Mouse (Mus musculus) myocyte (in vitro differentiated cells): ENCODE results near the gene Mx1. TPM values are rescaled to one million over a fixed set of nuclear protein-coding genes. Genes with fewer than 3 reads are reported as not detected.

Experiments used
- H3K27me3 ChIP-seq: one replicate; pipeline ENCODE4 v1.6.1; 2011; ENCODE audit not compliant: control insufficient read depth, insufficient read depth, insufficient read length
- H3K36me3 ChIP-seq: one replicate; pipeline ENCODE4 v1.6.1; 2011; ENCODE audit not compliant: control insufficient read depth, insufficient read depth
- H3K4me2 ChIP-seq: one replicate; pipeline ENCODE4 v1.6.1; 2011; ENCODE audit warnings: low read depth, control low read depth
- H3K4me3 ChIP-seq: one replicate; pipeline ENCODE4 v1.5.1; 2011; ENCODE audit warnings: mild to moderate bottlenecking, control low read depth, moderate library complexity
- H3K79me2 ChIP-seq: one replicate; pipeline ENCODE4 v1.6.1; 2011; ENCODE audit not compliant: control insufficient read depth, insufficient read depth
- H3ac ChIP-seq: one replicate; pipeline ENCODE4 v1.6.1; 2011; ENCODE audit not compliant: control insufficient read depth, insufficient read length
- CEBPB ChIP-seq: IDR thresholded peaks from 2 replicates; pipeline ENCODE4 v1.6.1; 2011; ENCODE audit warnings: mild to moderate bottlenecking, moderate library complexity; ENCODE audit not compliant: poor library complexity, insufficient read depth, severe bottlenecking
- E2F4 ChIP-seq: IDR thresholded peaks from one replicate; pipeline ENCODE4 v1.6.1; 2011; ENCODE audit warnings: mild to moderate bottlenecking, control low read depth, moderate library complexity; ENCODE audit not compliant: insufficient read depth
- MAX ChIP-seq: IDR thresholded peaks from one replicate; pipeline ENCODE4 v1.6.1; 2011; ENCODE audit warnings: low read depth, mild to moderate bottlenecking, control low read depth
- MYOD1 ChIP-seq, 3 experiments: IDR thresholded peaks; one replicate each; pipeline ENCODE4 v1.6.1; 2011; ENCODE audit warnings: control low read depth in 2 of 3, low read depth in 2 of 3, mild to moderate bottlenecking in 2 of 3, moderate library complexity in 1 of 3; ENCODE audit not compliant: insufficient read length in 2 of 3, control insufficient read depth in 1 of 3
- MYOG ChIP-seq, 3 experiments: IDR thresholded peaks; one replicate each; pipeline ENCODE4 v1.6.1; 2011; ENCODE audit warnings: control low read depth in 2 of 3, low read depth in 2 of 3, mild to moderate bottlenecking in 2 of 3; ENCODE audit not compliant: insufficient read length in 2 of 3, control insufficient read depth in 1 of 3, insufficient read depth in 1 of 3
- POLR2A ChIP-seq: IDR thresholded peaks from one replicate; pipeline ENCODE4 v1.6.1; 2011; ENCODE audit warnings: low read depth, mild to moderate bottlenecking, control low read depth, moderate library complexity; ENCODE audit not compliant: insufficient read length
- POLR2AphosphoS2 ChIP-seq: IDR thresholded peaks from one replicate; pipeline ENCODE4 v1.6.1; 2011; ENCODE audit warnings: low read depth, control low read depth; ENCODE audit not compliant: insufficient read length
- REST ChIP-seq: IDR thresholded peaks from one replicate; pipeline ENCODE4 v1.6.1; 2011; ENCODE audit warnings: mild to moderate bottlenecking, control low read depth, moderate library complexity; ENCODE audit not compliant: insufficient read depth, insufficient read length
- SRF ChIP-seq: IDR thresholded peaks from one replicate; pipeline ENCODE4 v1.6.1; 2011; ENCODE audit warnings: low read depth; ENCODE audit not compliant: control insufficient read depth, insufficient read length
- TCF12 ChIP-seq: IDR thresholded peaks from one replicate; pipeline ENCODE4 v1.6.1; 2011; ENCODE audit warnings: mild to moderate bottlenecking, control low read depth; ENCODE audit not compliant: poor library complexity, insufficient read depth, severe bottlenecking
- TCF3 ChIP-seq: IDR thresholded peaks from one replicate; pipeline ENCODE4 v1.6.1; 2011; ENCODE audit warnings: low read depth, control low read depth; ENCODE audit not compliant: insufficient read length
- USF1 ChIP-seq: IDR thresholded peaks from one replicate; pipeline ENCODE4 v1.6.1; 2011; ENCODE audit warnings: low read depth, mild to moderate bottlenecking, control low read depth, moderate library complexity
- polyA plus RNA-seq: library from polyadenylated mRNA; unstranded; fragments of >200 nt; fragmentation: generic; extraction: Trizol; gene quantifications from one replicate; pipeline ENCODE4 v1.2.1, GENCODE M21; 2012; ENCODE audit warnings: missing spikeins

Gene Mx1
- polyA plus RNA-seq, 1 experiment, result 0.02 TPM

DNA sequence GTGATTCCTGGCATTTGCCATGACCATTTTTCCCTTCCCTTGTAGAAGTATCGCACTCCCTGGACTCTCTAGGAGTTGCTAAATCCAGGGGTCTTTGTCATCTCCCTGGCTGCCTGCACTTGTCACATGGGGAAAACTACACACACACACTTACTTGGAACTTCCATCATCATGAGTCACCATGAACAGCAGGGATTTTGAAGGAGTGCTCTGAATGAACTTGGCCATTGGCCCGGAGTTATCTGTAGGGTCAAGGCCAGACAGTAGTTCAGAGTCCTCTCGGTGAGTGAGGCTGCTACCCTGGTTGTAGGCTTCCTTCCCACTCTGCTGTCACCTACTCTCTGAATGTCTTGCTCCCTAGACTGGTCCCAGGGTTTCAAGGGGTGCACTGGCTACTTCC is 12.9 kb upstream of the Mx1 start:
- TF ChIP-seq MYOG (IDR thresholded peaks at IDR 0.05; ENCODE audit: control insufficient read depth in 1 of 3, insufficient read depth in 1 of 3, insufficient read length in 2 of 3, low read depth in 2 of 3) (no peak), E2F4 (no peak), USF1 (peak; percentile 55)
- Histone ChIP-seq H3K79me2 (no peaks in the 10 kb centered on the region), H3K4me2 (no peak overlapping the region), H3K4me3 (no peak overlapping the region), H3ac (no peak overlapping the region), H3K36me3 (no peaks in the 10 kb centered on the region), H3K27me3 (no peaks in the 10 kb centered on the region)

DNA sequence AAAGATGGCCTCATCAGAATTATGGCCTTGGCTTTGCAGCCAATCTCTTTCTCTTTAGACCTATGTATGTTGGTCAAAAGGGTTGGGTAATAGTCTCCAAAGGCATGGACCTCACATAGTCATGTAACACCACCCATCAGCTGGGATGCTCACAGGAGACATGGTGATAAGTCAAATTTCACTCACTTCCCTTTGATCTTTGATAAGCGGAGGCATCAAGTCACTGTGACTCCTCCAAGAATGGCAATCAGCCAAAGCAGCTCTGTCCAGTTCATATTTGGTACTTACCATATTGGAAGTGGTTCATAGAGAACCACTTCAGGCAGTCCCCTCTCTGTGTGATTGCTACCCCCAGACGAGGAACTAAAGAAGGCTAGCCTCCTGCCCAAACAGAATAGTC is 12.0 kb upstream of the Mx1 start:
- Histone ChIP-seq H3K79me2 (no peaks in the 10 kb centered on the region), H3K4me2 (no peak overlapping the region), H3K4me3 (no peak overlapping the region), H3K27me3 (no peaks in the 10 kb centered on the region), H3K36me3 (no peaks in the 10 kb centered on the region), H3ac (no peak overlapping the region)
- TF ChIP-seq TCF12 (no peak), REST (no peak), MYOG (IDR thresholded peaks at IDR 0.05; ENCODE audit: control insufficient read depth in 1 of 3, insufficient read depth in 1 of 3, insufficient read length in 2 of 3, low read depth in 2 of 3) (no peak), POLR2A (no peak), MAX (no peak), POLR2AphosphoS2 (no peak), CEBPB (no peak), E2F4 (no peak), TCF3 (no peak), MYOD1 (IDR thresholded peaks at IDR 0.05; ENCODE audit: control insufficient read depth in 1 of 3, insufficient read length in 2 of 3, low read depth in 2 of 3) (no peak), SRF (no peak)

DNA sequence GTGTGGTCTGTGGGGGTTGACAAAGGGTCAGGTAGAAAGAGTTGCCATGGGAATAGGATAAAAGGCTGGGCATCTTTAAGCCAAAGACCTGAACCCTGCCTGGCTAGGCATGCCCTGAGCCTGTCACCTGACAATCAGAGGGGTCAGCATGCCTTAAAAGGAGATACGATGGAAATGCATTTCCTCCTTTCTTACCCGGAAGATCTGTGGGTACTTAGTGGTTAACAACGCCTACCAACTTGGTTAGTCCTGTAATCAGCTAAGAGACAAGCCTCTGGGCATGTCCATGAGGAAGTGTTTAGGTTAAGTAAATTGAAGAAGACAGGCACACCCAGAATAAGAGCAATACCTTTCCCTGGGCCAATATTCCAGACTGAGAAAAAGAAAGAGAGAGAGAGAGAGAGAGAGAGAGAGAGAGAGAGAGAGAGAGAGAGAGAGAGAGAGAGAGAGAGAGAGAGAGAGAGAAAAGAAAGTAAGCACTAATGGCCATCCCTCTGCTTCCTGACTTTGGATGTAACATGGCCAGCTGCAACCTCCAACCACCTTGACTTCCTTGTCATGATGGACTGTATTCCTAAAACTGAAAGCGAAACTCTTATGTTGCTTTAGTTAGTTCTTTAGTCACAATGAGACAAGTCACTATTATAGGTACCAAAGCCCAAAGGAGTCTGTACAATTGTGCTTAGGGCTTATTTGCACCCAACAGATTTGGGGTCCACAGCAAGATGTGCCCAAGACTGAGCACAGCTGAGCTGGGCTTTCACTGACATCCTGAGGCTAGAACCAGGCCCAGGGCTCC is 5.5 kb upstream of the Mx1 start:
- Histone ChIP-seq H3K36me3 (no peaks in the 10 kb centered on the region), H3K4me3 (no peak overlapping the region), H3K27me3 (no peaks in the 10 kb centered on the region), H3K79me2 (no peaks in the 10 kb centered on the region), H3K4me2 (no peak overlapping the region), H3ac (no peak overlapping the region)
- no peak for TF ChIP-seq MAX

DNA sequence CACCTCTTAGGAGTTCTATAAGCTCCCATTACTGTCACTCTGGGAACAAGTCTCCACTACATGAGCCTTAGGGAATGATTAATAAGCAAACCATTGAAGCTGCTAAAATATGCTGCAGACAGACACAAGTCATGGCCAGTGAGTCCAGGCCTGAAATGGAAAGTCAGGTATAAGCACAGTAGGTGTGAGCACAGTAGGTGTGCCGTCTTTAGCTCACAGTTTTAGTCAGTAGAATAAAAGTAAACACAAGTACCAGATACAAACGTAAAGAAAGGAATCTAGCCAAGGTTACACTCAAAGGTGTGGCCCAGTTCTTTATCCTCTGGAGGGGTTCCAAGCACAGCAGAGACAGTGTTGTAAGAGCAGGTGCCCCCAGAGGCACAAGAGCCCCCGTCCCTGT is 4.8 kb upstream of the Mx1 start:
- TF ChIP-seq CEBPB (no peak), TCF12 (no peak), POLR2AphosphoS2 (no peak), USF1 (no peak), MYOG (IDR thresholded peaks at IDR 0.05; ENCODE audit: control insufficient read depth in 1 of 3, insufficient read depth in 1 of 3, insufficient read length in 2 of 3, low read depth in 2 of 3) (no peak), MAX (no peak), POLR2A (no peak), MYOD1 (IDR thresholded peaks at IDR 0.05; ENCODE audit: control insufficient read depth in 1 of 3, insufficient read length in 2 of 3, low read depth in 2 of 3) (no peak), REST (no peak), SRF (no peak), E2F4 (no peak), TCF3 (no peak)
- no peak overlapping the region for H3ac ChIP-seq
- no peaks in the 10 kb centered on the region for H3K27me3 ChIP-seq
- no peak overlapping the region for H3K4me2 ChIP-seq
- H3K36me3 ChIP-seq, result no peaks in the 10 kb centered on the region
- H3K79me2 ChIP-seq, result no peaks in the 10 kb centered on the region
- no peak overlapping the region for H3K4me3 ChIP-seq

DNA sequence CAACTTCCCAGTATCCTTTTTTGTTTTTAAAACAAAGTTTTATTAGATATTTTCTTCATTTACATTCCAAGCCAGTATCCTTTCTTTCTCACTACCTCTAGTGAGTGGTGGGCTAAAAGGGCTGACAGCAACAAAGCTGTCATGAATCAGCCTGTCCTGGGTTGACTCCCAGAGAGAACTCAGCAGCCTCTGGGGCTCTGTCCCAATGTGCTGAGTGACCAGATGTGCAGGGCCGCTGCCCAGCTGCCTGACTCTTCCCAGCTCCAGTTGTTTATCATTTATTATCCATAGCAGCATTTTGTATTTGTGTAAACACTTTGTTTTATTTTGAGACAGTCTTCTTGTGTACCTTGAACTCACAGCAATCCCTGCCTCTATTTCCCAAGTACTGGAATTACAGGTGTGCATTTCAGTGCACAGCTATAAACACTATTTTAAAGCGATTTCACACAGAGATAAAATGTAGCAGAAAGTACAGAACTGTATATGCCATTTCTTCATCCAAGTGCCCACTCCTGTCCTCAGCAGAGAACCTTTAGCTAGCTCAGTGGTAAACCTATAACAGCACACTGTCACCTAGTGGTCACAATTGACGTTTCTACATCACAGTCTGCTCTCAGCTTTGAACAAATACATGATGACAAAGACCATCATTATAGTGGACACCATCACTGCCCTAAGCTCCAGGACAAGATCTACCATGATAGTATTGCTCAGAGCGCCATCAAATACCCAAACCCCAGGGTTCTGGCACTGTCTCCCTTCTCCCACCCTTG is 3.7 kb upstream of the Mx1 start:
- Histone ChIP-seq H3K36me3 (no peaks in the 10 kb centered on the region), H3K79me2 (no peaks in the 10 kb centered on the region), H3K4me3 (no peak overlapping the region), H3ac (no peak overlapping the region), H3K27me3 (no peaks in the 10 kb centered on the region), H3K4me2 (no peak overlapping the region)
- no peak for TF ChIP-seq MYOG (IDR thresholded peaks at IDR 0.05; ENCODE audit: control insufficient read depth in 1 of 3, insufficient read depth in 1 of 3, insufficient read length in 2 of 3, low read depth in 2 of 3)
- TF ChIP-seq REST, result no peak
- no peak for TF ChIP-seq TCF3
- no peak for TF ChIP-seq TCF12
- no peak for TF ChIP-seq MYOD1 (IDR thresholded peaks at IDR 0.05; ENCODE audit: control insufficient read depth in 1 of 3, insufficient read length in 2 of 3, low read depth in 2 of 3)
- TF ChIP-seq MAX, result no peak
- TF ChIP-seq CEBPB, result no peak
- no peak for TF ChIP-seq POLR2AphosphoS2
- no peak for TF ChIP-seq USF1
- TF ChIP-seq POLR2A, result no peak
- no peak for TF ChIP-seq SRF
- no peak for TF ChIP-seq E2F4
